Mouse (Mus musculus): ENCODE measurements around the gene C2cd4d.

Gene C2cd4d

DNA sequence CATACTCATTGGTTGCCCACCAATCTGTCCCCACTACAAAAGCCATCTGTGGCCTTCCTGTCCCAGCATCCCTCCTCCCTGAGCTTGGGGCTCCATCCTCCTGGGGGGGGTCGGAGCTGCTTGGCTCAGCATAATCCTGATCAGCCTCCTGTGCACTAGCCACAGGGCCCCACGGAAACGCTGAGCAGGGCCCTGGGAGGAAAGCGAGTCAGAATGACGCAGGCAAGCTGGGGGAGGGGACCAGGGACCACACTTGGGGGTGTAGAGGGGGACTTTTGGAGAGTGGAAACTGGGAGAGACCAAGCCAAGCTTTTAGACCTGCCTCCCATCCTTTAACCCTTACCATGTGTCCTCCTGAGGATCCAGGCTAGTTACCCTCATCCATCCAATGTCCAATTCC is 13.6 kb downstream of the C2cd4d start:
- no peak for DNase-seq (ENCODE audit: low read depth in 2 of 2, low spot score in 2 of 2)

DNA sequence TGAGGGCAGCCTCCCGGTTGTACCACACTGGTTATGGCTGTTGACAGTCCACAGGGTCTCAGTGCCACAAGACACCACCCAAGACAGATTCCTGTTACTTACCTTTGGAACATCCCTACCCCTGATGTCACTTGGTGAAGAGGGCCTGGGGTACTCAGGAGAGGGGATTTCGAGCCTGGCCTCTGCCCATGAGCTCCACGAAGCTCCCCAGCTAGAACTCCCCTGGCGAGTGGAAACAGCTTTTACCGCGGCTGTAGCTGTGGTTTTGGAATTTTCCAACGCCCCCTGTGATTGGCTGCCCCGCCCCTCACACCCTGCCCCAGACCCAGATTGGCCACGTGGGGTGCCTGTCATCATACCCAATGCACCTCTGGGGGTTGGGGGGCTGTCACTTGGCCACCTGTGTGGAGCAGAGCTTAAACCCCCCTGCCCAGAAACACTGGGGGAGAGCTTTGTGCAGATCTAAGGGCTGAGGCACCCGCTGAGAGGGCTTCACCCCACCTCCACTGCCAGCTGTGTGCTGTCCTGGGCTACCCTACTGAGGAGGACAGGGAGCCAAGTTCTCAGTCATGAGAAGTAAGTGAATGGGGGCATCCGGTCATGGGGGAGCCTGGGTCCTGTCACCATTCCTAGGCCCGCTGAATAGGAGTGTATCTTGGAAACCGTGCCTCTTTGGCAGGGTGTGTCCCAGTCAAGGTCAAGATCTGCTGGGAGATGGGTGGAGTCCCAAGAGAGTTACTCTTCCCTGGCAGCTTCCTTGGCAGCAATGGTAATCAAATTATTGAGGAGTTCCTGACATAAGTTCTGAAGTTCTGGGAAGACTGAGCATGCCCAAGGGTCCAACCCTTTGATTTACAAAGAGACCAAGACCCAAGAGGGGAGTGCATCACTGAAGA is 15.0 kb downstream of the C2cd4d start:
- DNase-seq (ENCODE audit: low read depth in 2 of 2, low spot score in 2 of 2), result no peak

DNA sequence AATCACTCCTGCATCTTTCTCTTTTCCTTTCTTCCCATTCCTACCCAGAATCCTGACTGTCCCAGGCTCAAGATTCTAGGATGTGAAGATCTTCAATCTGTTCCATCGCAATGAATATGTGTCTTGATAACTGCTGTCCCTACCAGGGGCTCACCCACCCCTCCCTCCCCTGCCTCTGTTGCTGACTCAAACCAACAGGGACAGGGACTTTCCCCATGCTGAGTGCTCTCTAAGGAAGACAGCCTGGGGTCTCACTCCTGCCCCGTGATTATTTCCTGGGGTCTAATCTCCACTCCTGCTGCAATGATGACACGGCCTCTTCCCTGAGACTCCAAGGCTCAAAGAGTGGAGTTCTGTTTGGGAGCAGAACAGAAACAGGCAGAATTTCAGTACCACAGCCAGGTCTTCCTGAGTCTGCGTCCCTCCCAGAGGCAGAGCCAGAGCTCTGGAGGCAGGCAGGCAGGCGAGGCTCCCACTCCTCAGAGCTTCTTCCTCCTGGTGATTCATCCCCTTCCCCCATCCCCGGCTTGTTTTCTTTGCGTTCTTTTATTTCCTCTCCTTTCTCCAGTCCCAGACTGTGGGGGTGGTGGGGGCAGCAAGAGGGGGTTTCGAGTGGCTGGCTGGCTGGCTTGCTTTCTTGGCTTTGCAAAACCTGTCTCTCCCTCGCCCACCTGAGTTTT is 17.7 kb downstream of the C2cd4d start:
- DNase-seq (ENCODE audit: low read depth in 2 of 2, low spot score in 2 of 2), result no peak

DNA sequence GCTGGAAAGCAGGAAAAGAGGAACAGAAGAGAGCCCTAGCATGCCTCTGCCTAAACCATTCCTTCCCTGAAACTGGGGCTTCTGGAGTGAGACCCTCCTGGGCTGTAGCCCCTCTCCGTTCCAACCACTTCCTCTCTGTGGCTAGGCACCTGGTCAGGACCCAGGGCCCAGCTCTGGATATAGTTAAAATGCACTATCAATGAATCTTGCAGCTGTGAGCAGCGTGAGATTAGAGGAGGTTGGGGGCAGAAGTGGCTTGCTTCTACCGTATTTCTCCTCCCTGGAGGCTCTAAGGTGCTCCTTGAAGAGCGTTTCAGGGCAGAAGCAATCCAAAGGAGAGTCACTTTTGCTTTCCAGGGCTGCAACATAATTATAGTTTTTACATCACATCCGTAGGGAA is 20.1 kb downstream of the C2cd4d start:
- no peak for DNase-seq (ENCODE audit: low read depth in 2 of 2, low spot score in 2 of 2)

DNA sequence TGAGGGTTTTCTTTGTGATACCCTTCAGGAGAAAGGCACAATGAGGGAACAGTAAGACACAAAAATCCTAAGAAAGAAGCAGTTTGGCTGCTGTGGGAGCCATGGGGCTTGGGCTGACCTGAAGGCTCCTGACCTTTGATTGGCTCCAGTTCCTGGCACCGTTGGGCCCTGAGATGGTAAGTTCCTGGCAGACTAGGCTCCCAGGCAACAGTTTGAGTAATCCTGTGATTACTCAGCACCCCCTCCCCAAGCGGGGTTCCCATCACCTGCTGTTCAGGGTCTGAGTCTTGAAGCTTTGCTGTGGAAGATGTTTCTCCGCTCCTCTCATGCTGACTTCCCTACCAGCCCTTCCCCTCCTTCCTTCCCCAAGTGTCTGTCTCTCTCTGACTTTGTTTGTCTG is 21.2 kb downstream of the C2cd4d start:
- DNase-seq (ENCODE audit: low read depth in 2 of 2, low spot score in 2 of 2), result no peak

DNA sequence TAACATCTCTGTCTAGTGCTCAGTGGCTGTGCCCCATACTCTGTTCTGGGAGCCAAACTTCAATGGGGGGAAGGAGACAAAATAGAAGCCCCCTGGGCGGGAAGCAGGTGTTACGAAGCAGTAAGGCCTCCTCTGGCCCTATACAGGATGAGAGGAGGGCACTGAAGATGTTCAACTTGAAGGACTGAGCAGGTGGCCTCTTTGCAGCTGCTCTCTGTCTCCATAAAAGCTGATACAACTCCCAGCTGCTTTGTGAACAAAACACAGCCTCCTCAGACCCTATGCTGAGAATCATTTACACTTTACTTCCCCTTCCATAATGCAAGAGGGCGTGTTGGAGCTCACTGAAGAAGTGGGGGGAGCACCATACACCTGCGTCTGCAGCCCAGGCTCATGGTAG is 24.4 kb downstream of the C2cd4d start:
- DNase-seq (ENCODE audit: low read depth in 2 of 2, low spot score in 2 of 2), result no peak

DNA sequence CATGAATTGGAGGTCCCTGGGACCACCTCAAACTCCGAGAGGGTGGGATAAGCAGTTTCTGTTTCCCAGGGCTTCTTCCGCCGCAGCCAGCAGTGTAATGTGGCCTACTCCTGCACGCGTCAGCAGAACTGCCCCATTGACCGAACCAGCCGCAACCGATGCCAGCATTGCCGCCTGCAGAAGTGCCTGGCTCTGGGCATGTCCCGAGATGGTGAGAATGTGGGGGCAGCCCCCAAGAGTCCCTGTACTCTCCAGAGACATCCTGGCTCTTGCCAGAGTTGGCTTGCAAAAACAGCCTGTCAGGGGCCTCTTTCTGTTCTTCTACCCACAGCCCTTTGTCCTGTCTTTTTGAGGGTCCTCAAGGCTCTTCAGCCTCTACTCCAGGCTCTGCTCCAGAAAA is 25.2 kb downstream of the C2cd4d start:
- no peak for DNase-seq (ENCODE audit: low read depth in 2 of 2, low spot score in 2 of 2)

DNA sequence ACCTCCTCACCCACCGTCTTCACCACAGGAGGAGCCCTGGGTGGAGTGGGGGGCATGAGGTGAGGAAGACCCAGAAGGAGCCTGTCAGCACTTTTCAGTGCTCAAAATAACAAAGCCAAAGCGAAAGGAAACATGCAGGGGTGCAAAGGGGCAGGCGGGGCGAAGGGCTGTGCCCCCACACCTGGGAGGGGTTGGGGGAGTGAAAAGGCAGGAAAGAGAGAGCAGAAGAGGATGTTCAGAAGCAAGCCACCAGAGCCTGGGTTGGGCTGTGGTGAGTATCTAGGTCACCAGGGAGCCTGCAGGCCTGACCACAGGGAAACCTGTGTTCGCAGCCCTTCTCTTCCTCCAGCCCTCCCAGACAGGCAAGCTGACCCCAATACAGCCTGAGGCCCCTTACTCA is 25.8 kb downstream of the C2cd4d start:
- peak in 1 of 2 experiments; percentile 44 for DNase-seq (ENCODE audit: low read depth in 2 of 2, low spot score in 2 of 2)

DNA sequence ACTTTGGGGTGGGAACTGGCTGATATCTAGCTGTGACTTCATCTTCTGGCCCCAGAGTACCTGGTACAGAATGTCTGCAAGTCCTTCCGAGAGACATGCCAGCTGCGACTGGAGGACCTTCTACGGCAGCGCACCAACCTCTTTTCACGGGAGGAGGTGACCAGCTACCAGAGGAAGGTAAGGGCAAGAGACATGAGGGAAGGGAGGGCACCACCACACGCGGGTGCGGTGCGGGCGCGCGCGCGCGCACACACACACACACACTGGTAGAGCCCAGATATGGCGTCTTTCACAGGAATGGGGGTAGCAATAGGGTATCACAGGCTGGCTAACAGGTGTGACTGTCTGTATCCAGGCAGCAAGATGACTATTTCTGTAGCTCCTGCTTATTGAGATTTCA is 27.2 kb downstream of the C2cd4d start:
- no peak for DNase-seq (ENCODE audit: low read depth in 2 of 2, low spot score in 2 of 2)

DNA sequence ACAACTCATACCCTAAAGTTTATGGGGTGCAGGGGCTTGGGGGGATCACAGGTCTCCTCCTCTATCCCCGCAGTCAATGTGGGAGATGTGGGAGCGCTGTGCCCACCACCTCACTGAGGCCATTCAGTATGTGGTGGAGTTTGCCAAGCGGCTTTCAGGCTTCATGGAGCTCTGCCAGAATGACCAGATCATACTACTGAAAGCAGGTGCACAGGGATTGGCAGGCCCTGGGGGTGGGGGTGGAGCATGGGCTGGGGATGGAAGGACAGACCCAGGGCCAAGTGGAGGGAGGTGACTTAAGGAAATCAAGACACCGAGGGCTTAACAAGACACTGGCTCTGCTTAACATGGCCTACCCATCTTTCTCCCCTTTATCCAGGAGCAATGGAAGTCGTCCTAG is 28.8 kb downstream of the C2cd4d start:
- DNase-seq (ENCODE audit: low read depth in 2 of 2, low spot score in 2 of 2), result no peak

DNA sequence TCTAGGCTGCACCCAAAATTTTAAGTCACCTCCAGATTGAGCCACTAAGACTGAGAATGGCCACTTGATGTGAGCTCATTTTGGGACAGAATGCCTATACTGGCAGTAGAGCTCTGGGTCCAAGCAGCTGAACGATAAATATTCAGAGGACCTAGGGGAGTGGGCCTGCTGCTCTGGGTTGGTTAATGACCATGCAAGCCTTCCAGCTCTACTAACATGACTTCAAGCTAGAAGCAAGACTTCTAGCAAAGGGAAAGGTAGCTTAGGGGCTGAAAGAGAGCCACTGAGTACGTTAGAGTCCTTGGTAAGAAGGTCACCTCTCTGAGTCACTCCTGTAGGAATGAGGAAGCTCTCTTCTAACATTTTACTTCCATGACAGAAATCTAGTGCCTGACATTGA is 29.9 kb downstream of the C2cd4d start:
- no peak for DNase-seq (ENCODE audit: low read depth in 2 of 2, low spot score in 2 of 2)

DNA sequence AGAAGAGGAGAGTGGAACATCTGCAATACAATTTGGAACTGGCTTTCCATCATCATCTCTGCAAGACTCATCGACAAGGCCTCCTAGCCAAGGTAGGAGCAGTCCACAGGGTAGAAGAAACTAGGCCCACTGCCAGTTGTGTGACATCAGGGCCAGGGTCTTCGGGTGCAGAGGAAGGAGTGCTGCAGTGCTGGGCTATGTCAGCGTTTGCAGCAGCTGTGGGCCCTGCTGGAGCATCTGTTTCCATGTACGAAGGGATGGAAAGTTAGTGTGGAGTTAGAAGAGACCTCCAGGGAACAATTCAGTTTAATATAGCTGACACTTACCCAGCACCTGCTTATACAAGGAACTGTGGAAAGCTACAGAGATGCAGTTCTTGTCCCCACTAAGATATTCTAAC is 30.8 kb downstream of the C2cd4d start:
- DNase-seq (ENCODE audit: low read depth in 2 of 2, low spot score in 2 of 2), result no peak

DNA sequence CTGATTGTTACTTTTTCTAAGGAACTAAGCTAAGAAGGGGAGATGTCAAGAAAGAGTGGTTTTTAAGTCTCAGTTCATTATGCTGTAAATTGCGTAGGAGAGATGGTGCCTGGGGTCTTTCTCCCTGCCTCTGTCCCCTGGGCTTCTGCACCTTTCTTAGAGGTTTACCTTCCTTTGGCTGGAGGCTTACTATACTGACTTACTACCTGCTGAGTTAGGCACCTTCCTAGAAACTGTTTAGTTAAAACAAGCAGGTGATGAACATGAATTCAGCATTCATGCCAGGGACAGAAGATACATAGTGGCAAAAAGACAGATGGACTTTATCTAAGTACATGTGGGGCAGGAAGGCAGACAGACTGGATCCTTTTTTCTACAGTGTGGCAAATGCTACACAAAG is 34.1 kb downstream of the C2cd4d start:
- DNase-seq (ENCODE audit: low read depth in 2 of 2, low spot score in 2 of 2), result no peak

DNA sequence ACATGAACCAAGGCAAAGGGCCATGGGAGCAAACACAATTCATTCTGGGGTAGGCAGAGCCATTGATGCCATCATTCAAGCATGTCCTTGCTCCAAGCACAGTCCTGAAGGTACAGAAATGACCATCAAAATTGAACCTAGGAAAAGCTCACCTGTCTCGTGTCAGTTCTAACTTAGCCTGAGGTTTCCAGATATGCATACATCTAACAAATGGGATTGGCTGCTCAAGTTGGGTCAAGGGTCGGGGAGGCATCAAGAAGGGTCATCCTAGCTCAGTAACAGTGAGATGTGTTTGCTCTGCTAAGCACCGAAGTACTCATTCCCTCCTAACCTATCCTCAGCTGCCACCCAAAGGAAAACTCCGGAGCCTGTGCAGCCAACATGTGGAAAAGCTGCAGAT is 34.6 kb downstream of the C2cd4d start:
- no peak for DNase-seq (ENCODE audit: low read depth in 2 of 2, low spot score in 2 of 2)

DNA sequence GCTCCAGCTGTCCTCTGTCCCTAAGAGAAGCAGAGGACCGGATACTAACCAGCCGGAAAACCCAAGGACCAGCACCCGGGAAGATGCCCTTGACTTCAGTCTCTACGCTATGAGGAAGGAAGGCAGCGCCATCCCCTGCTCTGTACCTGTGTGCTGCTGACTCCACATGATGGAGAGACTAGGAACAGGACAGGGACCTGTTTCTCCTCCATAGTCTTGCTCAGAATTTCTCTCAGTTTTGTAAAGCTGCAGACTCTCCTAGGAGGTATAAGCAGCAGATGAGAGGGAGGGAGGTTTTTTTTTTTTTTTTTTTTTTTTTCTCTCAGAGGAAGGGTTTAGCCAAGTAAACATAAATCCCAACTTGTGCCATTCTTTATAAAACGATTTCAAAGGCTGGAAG is 36.0 kb downstream of the C2cd4d start, which contains the start of gene Lingo4:
Lingo4 (plus strand) TSS at position 301 of the 400 bp plus-strand sequence.
- DNase-seq (ENCODE audit: low read depth in 2 of 2, low spot score in 2 of 2), result no peak

DNA sequence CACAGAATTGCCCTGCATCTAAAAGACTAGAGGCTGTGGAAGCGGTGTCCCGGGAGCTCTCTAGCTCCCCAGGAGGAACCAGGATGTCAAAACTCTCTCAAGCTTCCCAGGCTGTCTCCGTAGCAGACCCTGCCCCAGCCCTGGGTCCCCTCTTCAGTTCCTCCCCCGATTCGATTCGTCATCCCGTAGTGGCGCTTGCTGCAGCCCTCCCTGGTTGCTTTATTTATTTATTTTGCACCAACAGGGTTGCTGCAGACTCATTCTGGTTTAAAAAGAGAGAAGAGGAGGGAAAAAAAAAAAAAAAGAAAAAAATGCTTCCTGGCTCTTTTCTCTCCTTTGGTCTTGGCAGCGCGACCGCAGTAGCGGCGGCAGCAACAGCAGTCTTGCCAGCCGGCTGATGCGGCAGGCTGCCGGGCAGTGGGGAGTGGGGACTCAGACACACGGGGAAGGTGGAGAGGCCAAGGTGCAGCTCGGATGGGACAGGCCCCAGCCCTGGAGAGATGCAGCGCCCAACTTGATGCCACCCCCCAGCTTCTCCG is 36.8 kb downstream of the C2cd4d start:
- no peak for DNase-seq (ENCODE audit: low read depth in 2 of 2, low spot score in 2 of 2)

DNA sequence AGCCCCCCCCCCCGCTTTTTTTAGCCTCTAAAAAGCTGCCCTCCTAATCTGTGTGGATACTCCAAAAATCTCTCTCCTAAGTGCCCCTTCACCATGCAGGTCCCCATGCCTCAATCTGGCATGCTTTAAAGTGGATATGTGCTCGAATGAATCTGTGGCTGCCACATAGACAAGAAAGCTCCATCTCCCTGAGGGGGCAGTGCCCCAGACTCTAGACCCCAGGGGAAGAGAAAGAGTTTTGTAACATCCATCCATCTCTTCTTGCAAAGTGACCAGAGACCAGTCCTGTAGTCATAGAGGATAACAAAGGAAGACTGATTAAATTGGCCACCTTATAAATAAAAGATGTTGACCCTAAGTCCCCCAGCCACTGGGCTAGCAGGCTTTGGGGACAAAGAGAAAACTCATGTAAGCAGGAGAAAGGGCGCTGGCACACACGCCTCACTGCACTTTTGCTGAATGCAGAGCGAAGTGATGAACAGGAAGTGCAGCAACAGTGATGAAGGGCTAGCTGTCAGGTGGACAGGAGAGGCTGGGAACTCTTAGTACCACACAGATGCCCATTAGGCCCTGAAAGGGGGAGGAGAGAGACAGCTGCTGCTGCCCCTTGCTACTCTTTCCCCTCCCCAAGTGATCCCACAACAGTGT is 37.5 kb downstream of the C2cd4d start:
- DNase-seq (ENCODE audit: low read depth in 2 of 2, low spot score in 2 of 2), result no peak

DNA sequence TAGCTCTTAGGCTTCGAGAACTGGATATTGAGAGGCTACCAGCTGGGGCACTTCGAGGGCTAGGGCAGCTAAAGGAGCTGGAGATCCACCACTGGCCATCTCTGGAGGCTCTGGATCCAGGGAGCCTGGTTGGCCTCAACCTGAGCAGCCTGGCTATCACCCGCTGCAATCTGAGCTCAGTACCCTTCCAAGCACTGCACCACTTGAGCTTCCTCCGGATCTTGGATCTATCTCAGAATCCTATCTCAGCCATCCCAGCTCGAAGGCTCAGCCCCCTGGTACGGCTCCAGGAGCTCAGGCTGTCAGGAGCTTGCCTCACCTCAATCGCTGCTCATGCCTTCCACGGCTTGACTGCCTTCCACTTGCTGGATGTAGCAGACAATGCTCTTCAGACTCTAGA is 40.2 kb downstream of the C2cd4d start:
- DNase-seq (ENCODE audit: low read depth in 2 of 2, low spot score in 2 of 2), result no peak

DNA sequence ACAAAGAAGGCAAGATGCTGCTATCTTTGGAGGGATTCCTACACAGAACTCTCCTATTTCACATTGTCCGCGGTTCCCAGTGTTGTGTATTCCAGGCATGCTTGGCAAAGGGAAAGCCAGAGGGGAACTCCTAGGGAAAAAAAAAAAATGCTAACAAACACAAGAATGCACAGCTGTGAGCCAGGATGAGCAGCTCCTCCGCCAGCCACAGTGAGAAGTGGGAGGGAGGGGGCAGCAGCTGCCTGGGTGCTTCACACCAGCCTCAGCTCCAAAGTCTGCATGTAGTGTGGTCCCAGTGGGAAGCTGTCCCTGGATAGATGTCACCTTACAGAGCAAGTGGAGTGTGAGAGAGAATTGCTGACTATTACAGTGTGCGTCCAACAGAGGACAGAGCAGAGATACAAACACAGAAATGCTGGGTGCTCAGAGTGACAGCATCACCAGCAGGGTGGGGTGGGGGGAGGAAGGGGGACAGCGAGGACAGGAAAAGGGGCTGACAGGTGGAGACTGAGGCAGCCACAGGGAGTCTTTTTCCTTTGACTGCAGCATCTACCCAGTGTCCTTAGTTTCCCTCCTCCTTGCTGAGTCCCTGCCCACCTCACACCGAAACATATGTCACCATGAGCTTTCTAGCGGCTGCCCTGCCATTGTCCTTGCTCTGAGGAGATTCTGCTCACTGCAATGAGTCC is 42.3 kb downstream of the C2cd4d start:
- no peak for DNase-seq (ENCODE audit: low read depth in 2 of 2, low spot score in 2 of 2)

DNA sequence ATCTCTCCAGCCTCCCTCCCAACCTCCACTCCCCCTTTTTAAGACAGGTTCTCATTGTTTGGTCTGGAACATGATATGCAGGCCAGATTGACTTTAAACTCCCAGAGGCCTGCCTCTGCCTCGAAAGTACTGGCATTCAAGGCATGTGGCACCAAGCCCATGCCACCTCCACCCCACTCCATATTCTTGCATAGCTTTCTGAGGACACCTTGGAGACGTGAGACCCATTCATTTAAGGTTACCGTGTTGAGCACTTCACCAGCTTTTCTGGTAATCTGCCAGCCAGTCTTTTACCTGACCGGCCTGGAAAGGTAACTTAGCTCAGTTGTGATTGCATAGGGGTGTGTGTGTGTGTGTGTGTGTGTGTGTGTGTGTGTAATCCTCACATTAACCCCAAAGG is 43.3 kb downstream of the C2cd4d start:
- no peak for DNase-seq (ENCODE audit: low read depth in 2 of 2, low spot score in 2 of 2)

DNA sequence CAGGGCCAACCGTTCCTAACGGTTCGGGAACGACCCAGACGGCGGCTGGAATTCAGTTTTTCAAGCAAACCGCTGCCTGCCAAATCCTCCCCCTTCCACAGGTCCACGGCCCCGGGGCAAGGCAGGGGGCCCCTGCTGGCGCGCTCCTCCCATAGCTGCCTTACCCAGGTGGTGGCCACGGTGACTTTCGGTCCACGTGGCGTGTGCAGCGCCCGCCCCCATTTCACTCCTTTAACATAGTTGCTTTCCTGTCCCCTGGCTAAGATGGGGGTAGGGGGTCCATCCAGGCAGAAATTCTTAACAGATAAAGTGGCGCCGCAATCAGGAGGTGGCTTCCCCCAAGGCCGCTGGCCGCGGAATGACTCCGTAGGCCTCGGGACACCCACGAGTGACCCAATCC is 50.3 kb downstream of the C2cd4d start:
- no peak for DNase-seq (ENCODE audit: low read depth in 2 of 2, low spot score in 2 of 2)

Measured in CD8-positive naive resting alpha-beta T cell, adult 2 months (primary cell).